Mouse (Mus musculus): Measurements from ENCODE around the gene Hpca.

Hpca gene

DNA sequence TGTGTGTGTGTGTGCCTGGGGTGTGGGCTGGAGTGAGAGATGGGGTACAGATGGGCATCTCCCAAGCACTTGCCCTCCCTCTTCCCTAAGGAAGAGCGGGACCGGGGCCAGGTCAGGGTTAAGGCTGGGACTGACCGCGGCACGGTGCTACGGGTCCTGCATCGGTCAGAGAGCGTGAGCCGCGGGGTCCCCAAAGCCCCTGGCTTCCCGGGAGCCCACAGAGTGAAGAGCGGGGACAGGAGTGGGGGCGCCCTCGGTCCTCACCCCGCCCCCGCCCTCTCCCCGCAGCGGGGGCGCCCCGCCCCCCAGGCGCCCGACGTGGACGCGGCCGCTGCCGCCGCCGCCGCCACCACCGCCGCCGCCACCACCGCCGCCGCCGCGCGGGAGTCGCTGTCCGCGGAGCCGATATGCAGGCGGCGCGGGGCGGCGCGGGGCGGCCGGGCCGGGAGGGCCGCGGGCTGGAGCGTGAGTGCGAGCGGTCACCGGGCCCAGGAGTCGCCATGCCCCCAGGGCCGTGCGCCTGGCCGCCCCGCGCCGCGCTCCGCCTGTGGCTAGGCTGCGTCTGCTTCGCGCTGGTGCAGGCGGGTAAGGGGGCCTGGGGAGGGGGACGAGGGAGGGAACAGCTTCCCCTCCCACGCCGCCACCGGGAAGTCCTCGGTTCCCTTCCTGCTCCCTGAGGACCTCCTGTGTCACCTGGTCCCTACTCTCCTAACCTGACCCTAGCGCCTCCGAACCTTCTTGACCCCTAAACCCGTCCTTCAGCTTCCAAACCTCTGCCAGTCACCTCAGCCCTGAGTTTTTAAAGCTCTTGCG lies 14.9 kb upstream of the Hpca start, which contains the start of gene Fndc5:
Gene Fndc5, plus strand, starts transcription at position 421 of the 813 bp plus-strand sequence.
- in situ Hi-C loops (cut with MboI, MseI), result no loop called here

- in situ Hi-C loops (cut with MboI, MseI), result no loop called here
These were observed 14.3 kb upstream of the Hpca start for GRCm38 (mm10) chr4:129136189-129136578.

DNA sequence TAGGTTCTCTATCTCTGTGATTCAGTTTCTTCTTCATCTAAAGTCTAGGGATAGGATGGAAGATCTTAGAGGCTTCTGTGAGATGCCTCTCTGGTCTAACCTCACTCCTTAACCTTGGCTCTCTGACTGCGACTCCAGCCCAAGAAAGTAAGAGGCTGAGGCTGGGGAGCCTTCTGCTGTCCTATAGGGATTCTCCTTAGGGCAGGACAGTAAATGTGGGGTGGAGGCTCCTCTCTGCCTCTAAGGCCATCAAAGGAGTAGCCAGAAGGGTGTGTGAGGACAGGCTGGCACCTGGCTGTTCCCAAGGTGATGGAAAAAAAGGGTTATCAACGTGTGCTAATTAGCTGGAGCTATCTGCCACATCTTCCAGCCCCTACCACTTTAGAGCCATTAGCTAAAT lies 13.8 kb upstream of the Hpca start:
- in situ Hi-C loops (cut with MboI, MseI), result no loop called here

DNA sequence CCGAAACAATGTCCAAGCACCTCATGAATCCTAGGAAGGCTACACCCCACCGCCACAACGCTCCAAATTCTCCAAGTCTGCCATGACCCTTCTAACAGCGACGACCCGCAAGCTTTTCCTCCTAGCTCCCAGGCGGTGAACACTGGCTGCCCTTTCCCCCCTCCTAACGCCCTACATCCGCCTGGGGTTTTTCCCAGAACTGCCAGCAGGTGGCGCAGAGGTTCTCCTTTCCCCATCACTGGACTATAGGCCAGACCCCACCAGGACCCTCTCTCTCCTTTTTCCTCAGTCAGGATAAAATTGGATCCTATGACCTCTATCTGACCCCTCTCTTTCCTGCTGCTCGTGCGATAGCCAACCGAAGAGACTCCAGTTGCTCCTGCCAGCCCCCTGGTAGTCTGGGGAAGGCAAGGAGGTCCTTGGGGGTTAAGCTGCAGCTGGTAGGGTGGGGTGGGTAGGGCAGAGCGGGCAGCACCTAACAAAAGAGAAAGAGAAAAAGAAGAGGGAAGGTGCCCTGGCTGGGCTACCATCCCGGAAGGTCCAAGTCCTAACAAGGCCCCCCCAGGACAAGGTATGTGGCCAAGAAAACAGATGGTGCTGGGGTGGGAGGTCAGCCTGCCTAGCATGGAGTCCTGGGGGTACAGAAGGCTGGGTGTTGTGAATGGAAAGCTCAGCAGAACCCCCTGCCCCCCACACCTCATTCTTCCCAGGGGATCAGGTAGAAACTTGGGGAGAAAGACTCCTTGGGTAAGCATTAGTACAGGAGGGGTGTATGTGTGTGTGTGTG lies 13.2 kb upstream of the Hpca start:
- in situ Hi-C loops (cut with MboI, MseI), result no loop called here

DNA sequence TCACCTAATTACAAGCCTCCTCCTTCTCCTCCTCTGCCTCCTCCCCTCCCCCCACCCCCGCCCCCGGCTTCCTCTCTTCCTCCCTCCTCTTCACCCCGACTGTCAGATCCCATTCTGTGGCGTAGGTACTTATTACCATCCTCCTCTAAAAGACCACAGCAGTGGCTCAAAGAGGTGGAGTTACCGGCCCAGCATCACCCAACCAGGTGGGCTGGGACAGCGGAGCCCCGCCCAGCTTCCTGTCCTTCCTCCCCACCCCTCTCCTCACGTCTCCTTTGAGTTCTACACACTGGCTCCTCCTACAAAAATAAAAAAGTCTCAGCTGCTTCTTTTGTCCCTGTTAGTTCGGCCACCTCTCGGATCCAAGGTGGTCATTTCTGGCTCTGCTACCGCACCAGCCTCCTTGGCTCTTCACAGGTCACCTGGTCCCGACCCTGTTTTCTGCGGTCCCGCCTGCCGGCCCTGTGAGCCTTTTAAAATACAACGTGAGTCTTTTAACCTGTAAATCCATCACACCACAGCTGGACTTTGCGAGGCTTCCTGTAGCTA lies 9.0 kb upstream of the Hpca start:
- in situ Hi-C loops (cut with MboI, MseI), result no loop called here

GRCm38 (mm10) chr4:129130149-129130548 lies 8.3 kb upstream of the Hpca start:
- in situ Hi-C loops (cut with MboI, MseI), result no loop called here

DNA sequence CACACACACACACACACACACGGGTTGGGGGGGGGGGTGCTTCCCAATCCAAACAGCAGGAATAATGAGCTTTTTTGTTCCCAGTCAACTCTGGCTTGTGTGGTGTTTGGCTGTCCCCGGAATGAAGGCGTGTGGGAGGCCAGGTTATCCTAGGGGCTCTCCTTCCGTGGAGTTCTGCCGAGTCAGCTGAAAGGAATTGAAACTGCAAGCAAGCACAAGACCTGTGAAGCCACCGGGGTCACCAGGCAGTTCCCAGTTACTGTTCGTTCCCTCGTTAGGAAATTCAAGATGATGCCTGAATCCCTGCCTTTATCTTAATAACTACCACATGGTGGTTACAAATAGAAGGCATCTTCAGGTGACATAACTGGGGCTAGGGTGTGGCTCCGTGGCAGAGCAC lies 7.6 kb upstream of the Hpca start:
- in situ Hi-C loops (cut with MboI, MseI), result no loop called here

- in situ Hi-C loops (cut with MboI, MseI), result no loop called here
These were observed 6.9 kb upstream of the Hpca start for GRCm38 (mm10) chr4:129128582-129129338.

- in situ Hi-C loops (cut with MboI, MseI), result no loop called here
These were observed 4.1 kb upstream of the Hpca start for GRCm38 (mm10) chr4:129125736-129126451.

DNA sequence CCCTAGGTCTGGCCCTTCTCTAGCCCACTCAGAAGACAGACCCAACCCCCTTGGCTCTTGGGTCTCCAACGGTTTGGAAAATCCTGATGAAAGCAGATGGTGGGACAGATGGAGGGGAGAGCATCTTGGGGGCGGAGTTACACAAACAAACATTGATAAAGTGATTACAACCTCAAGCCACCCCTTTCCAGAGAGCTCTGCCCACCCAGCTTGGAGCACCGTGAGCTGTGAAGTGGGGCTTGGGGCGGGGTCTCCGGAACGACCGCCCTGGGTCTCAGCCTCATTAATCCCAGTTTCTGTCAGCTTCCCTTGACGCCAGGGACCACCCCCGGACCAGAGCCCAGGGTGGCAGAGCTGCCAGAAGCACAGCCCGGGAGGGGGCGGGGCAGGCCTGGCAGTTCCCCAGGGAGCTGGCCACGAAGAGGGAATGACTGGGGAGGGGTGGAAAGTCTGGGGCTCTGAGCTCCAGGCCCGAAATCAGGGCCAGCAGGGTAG lies 2.9 kb upstream of the Hpca start:
- in situ Hi-C loops (cut with MboI, MseI), result no loop called here

DNA sequence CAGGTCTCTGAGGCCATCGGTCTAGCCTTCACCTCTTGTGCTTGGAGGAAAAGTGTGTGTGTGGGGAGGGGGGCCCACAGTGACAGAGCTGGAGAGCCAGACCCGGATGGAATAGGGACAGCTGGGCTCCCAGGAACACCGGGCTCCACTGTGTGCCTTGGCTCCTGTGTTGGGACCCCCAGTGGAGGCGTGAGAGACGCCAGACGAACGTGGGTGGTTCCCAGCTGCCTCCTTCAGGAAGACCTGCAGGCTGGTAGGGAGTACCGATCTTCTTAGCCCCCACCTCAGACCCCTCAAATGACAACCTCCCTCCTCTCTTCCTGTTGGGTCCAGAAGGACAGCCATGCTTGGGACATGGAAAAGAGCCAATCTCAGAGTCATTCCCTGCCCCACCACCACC lies 883 bp upstream of the Hpca start:
- in situ Hi-C loops (cut with MboI, MseI), result no loop called here

DNA sequence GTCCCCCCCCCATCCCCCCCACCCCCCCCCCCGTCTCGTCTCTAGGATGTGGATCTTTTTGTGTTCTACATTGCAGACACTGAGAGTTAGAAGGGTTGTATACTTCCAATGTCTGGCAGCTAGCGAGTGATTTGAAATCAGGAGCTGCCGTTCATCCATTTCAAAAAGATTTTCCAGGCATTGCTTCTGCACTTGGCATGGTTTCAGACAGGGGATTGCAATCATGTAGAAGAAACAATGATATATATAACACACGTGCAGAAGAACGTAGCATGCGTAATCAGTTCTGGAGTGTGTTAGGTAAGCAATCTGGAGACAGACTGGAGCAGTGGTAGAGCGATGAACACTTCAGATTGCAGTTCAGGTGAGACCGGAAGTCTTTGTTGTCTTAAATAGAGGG lies 271 bp upstream of the Hpca start:
- in situ Hi-C loops (cut with MboI, MseI), result no loop called here

DNA sequence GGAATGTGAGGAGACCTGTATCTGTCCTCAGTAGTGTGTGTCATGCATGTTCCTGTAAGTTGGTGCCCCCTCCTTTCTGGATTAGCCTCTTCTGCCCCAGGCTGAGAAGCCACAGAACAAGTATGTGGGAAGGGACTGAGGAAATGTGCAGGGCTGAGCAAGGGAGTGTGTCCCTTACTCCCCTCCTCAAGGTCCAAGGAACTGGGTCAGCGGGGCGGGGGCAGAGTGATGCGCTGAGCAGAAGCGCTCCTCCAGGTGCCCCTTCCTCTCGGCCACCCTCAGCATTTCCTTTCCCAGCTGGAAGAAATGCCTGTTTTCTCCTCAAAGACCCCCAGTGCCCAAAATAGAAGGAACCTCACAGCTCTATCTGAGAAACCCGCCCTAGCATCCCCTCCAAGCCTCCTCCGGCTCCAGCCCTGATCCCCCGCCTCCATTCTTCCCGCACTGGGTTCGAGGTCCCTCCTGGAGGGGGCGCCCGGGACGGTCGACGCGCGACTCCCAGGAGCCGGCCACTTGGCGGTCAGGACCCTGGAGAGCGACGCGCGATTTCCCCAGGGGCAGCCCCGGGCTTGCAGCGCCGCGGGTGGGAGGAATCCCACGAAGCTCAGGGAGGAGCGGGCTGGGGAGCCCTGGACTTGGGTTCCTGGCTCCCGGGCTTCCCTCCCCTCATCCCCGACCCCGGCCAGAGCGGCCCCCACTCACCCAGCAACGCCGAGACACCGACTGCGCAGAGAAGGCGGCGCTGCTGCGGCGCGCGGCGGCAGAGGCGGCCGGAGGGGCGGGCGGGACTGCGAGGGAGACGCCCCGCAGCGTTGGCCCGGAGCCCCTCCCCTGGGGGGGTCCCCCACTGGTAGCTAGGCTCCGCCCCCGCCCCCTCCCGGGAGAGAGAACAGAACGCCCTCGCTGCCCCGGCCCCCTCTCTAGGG lies 1.1 kb downstream of the Hpca start:
- in situ Hi-C loops (cut with MboI, MseI), result no loop called here

- in situ Hi-C loops (cut with MboI, MseI), result no loop called here
These were observed 2.1 kb downstream of the Hpca start for GRCm38 (mm10) chr4:129119708-129120107.

GRCm38 (mm10) chr4:129117720-129118510 lies 3.9 kb downstream of the Hpca start:
- in situ Hi-C loops (cut with MboI, MseI), result no loop called here

- in situ Hi-C loops (cut with MboI, MseI), result no loop called here
These were observed 5.1 kb downstream of the Hpca start for GRCm38 (mm10) chr4:129116703-129117102.

DNA sequence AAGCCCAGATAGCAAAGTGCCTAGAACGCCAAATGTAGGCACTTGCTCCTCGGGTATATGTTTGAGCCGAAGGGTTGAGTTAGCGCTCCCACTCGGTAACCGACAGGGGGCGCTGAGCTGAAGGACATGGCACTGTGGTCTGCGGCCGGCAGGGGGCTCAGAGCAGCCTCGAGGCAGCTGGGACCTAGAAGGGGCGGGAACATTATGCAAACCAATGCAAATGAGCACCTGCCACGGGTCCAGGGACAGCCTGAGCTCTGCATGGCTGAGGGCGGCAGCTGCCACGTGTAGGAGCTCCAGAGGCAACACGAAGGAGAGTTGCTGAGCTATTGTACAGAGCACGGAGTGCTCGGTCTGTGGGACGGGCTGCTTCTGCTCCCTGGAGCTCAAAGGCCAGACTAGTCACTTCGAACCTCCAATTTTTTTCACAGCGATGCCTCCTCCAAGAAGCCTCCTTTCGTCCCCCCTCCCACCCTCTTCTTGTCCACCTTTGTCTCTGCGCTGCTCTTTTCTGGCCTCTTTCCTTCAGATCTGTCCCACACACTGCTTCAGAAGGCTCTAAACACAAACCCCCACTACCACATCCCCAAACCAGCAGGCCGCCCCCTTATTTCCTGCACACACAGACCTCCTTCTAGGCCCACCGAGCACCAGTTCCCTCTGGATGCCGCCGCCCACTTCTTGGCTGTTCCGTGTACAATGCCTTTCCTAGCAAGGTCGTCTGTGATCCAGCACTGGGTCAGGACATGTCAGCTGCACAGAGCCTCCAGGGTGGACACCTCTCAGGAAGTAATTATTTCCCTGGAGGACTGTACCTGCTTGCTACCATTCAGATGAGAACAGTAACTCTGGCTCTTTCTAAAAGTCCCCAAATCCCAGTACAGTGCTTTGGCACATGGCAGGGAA lies 8.5 kb downstream of the Hpca start:
- in situ Hi-C loops (cut with MboI, MseI), result no loop called here

GRCm38 (mm10) chr4:129112231-129112630 lies 9.6 kb downstream of the Hpca start:
- in situ Hi-C loops (cut with MboI, MseI), result no loop called here

All from T-helper 2 cell (primary cell).